26 mouse cellular contexts compared by ENCODE assay signal in the genomic region with DNA sequence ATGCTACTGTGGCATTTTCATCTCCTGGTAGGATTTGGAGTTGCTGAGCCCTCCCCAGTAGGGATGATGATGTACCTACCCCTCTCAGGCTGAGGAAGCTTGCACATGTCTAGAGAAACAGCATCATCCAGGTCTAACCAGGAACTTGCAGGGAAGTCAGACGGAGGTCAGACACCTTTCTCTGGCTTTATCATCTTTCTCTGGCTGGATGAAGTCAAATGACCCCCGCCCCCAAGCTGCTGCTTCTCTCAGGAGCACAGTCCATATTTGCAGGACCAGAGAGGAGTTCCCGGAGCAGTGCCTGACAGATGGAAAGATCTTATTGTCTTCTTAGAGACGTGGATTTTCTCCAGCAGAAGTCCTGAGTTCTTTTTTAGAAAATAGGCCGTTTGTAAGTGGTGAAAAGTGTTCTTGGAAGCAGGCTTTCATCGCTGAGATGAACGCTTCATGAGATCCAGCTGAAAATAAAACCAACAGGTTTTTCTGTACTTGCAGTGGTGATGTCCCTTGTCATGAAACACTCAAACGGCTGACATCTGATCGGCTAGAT.
"Had no signal": no experiment of that assay in that cellular context is flagged by ENCODE, and none has a peak within 500 bp of the region (broad histone marks: within the 10 kb centered on the region; RNA-seq: fewer than 3 reads in every experiment).

No protein-coding gene starts in this region.

- H3K27ac ChIP-seq: gastrocnemius, adult 2 months; heart, adult 2 months; heart, embryonic 13.5 days; heart, embryonic 15.5 days; hindbrain, embryonic 10.5 days; hindbrain, embryonic 12.5 days; hindbrain, embryonic 14.5 days; intestine, embryonic 15.5 days; kidney, postnatal 0 days; limb, embryonic 13.5 days; limb, embryonic 15.5 days; liver, embryonic 12.5 days; liver, embryonic 14.5 days had no signal

- H3K27me3 ChIP-seq: heart, embryonic 13.5 days; heart, embryonic 15.5 days; hindbrain, embryonic 12.5 days; intestine, embryonic 15.5 days; limb, embryonic 13.5 days; limb, embryonic 15.5 days; liver, embryonic 12.5 days had no signal

- H3K9me3 ChIP-seq: heart, embryonic 15.5 days; intestine, embryonic 15.5 days had no signal

- H3K36me3 ChIP-seq: heart, embryonic 13.5 days; heart, embryonic 15.5 days; hindbrain, embryonic 10.5 days; hindbrain, embryonic 12.5 days; intestine, embryonic 15.5 days; limb, embryonic 13.5 days; limb, embryonic 15.5 days; liver, embryonic 12.5 days had no signal

- DNase-seq: gastrocnemius, adult 2 months; gastrocnemius, postnatal 10 days; gastrocnemius, postnatal 25 days; heart, adult 2 months; heart, postnatal 4 days; kidney, adult 18-20 months; kidney, adult 8-10 months; kidney, postnatal 14 days; kidney, postnatal 36 days; layer of hippocampus, adult 9-11 months; layer of hippocampus, postnatal 36 days; left cerebral cortex, postnatal 4 days had no signal

- H3K4me2 ChIP-seq: heart, embryonic 13.5 days; heart, embryonic 15.5 days; hindbrain, embryonic 12.5 days; hindbrain, embryonic 14.5 days; intestine, embryonic 15.5 days; limb, embryonic 13.5 days; limb, embryonic 15.5 days; liver, embryonic 12.5 days had no signal

- ATAC-seq: hindbrain, embryonic 16.5 days; inflammation-experienced regulatory T-cells, adult 6 months; intestine, embryonic 15.5 days; intestine, postnatal 0 days; liver, embryonic 12.5 days had no signal

- H3K4me3 ChIP-seq: gastrocnemius, adult 2 months; heart, adult 2 months; heart, embryonic 13.5 days; heart, embryonic 15.5 days; hindbrain, embryonic 10.5 days; hindbrain, embryonic 12.5 days; intestine, embryonic 15.5 days; limb, embryonic 13.5 days; limb, embryonic 15.5 days; liver, embryonic 12.5 days had no signal

- H3K9ac ChIP-seq: heart, embryonic 13.5 days; heart, embryonic 15.5 days; hindbrain, embryonic 12.5 days; hindbrain, embryonic 14.5 days; intestine, embryonic 15.5 days; limb, embryonic 13.5 days; limb, embryonic 15.5 days; liver, embryonic 12.5 days; liver, embryonic 14.5 days had no signal
